9 mouse cellular contexts compared by ENCODE assay signal in the genomic region with DNA sequence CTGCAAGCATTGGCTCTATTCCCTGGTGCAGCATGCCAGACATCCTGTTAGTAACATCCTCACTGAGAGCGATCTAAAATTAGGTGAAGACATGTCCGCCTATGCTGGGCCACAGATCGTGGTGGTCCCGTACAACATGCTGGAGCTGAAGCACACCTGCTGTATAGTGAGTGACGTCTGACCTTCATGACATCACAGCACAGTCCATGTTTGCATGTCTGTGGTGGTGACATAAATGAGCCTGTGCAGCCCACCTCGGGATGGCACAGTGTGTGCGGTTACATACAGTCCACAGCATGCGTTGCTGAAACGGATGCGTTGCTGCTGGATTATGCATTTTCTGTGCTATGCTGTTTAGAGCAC. TPM values are rescaled to one million over a fixed set of nuclear protein-coding genes. Genes with fewer than 3 reads are reported as not detected.
A peak's percentile ranks its signal among the peaks of the same experiment; 100 is the strongest.
DNase-seq lines count a peak whose midpoint lies in the region; ATAC-seq lines count a peak whose summit lies in the region.
"Had no signal": no experiment of that assay in that cellular context is flagged by ENCODE, and none has a peak within 500 bp of the region (broad histone marks: within the 10 kb centered on the region; RNA-seq: fewer than 3 reads in every experiment).

No protein-coding gene starts in this region.

- no peak overlapping the region for H3K4me2 ChIP-seq in heart, embryonic 16.5 days (ENCODE audit: low read depth, low read length)

- H3K9ac ChIP-seq in heart, embryonic 16.5 days (ENCODE audit: low read length): no peak overlapping the region

- DNase-seq in heart, adult 11 months: peak; percentile 92
- no peak for DNase-seq in heart, embryonic 10.5 days (ENCODE audit: low spot score)
- DNase-seq in right cerebral cortex, postnatal 10 days (ENCODE audit: low spot score in 2 of 2): peak; percentile 46 to 50
- DNase-seq in right cerebral cortex, postnatal 4 days: no peak
- no peak for DNase-seq in embryo, embryonic 11 days
- DNase-seq in right cerebral cortex, postnatal 14 days: no peak
- DNase-seq: retina, postnatal 1 day had no signal

- peaks cover 4% of the 10 kb centered on the region; the same call in 1 of the 2 replicates for H3K4me1 ChIP-seq in heart, embryonic 10.5 days
- no peaks in the 10 kb centered on the region for H3K4me1 ChIP-seq in heart, embryonic 16.5 days (ENCODE audit: control insufficient read depth, insufficient read depth, low read length)

- ATAC-seq in heart, embryonic 16.5 days (replicated peaks; ENCODE audit: extremely low read depth, insufficient read depth, low FRiP score): 0 out of 2 replicates have a peak, but pooled peaks have one; percentile 14
- 0 out of 2 replicates have a peak, but pooled peaks have one; percentile 4 for ATAC-seq in neutrophil, adult 5-6 weeks (ENCODE audit: extremely low read depth, insufficient number of reproducible peaks, low FRiP score, poor library complexity, severe bottlenecking)

- H3K27me3 ChIP-seq in heart, embryonic 10.5 days (ENCODE audit: insufficient read depth, poor library complexity, severe bottlenecking): no peaks in the 10 kb centered on the region
- H3K27me3 ChIP-seq in heart, embryonic 16.5 days (ENCODE audit: control insufficient read depth, insufficient read depth, low read length): no peaks in the 10 kb centered on the region

- 87% methylated on average over 10 of the region's 10 CpGs for WGBS in heart, embryonic 10.5 days
- WGBS in heart, embryonic 16.5 days: 60% methylated on average over 10 of the region's 10 CpGs

- no peak overlapping the region for H3K27ac ChIP-seq in heart, embryonic 10.5 days
- no peak overlapping the region for H3K27ac ChIP-seq in heart, embryonic 16.5 days (ENCODE audit: low read length)

- H3K9me3 ChIP-seq in heart, embryonic 10.5 days: 0 out of 2 replicates have a peak, but pooled peaks cover 2% of the 10 kb centered on the region
- peaks cover 3% of the 10 kb centered on the region for H3K9me3 ChIP-seq in heart, embryonic 16.5 days (replicated peaks; ENCODE audit: control insufficient read depth, low read length)

- no peaks in the 10 kb centered on the region for H3K36me3 ChIP-seq in heart, embryonic 10.5 days
- H3K36me3 ChIP-seq in heart, embryonic 16.5 days (ENCODE audit: control insufficient read depth, insufficient read depth): no peaks in the 10 kb centered on the region

- H3K4me3 ChIP-seq in heart, embryonic 10.5 days: no peak overlapping the region
- H3K4me3 ChIP-seq in heart, embryonic 16.5 days (ENCODE audit: low read length): no peak overlapping the region

RNA-seq across cellular contexts. Expression of gene Spry1, which starts 33.9 kb away (rescaled TPM):
- polyA plus RNA-seq in heart, embryonic 10.5 days (2016; fragmentation: Nextera tagmentation; extraction: Ambion mirVana): 5.3 and 8.1 TPM in 2 replicates
- polyA plus RNA-seq in heart, embryonic 16.5 days (2015; fragmentation: Nextera tagmentation; extraction: Ambion mirVana): 6.9 and 8.2 TPM in 2 replicates
- 0.58 and 0.74 TPM in 2 replicates for total RNA-seq in neutrophil, adult 5-6 weeks (2017)

Comparison
In these comparisons a context has a peak if more than half of its experiments do, and no peak if none do; other contexts are left out.
1. DNase-seq: peak in heart, adult 11 months (single experiment) and right cerebral cortex, postnatal 10 days (2 of 2); none in heart, embryonic 10.5 days (single experiment), right cerebral cortex, postnatal 4 days (single experiment), embryo, embryonic 11 days (single experiment) and right cerebral cortex, postnatal 14 days (single experiment).